Mouse (Mus musculus) G1E-ER4 (cell line): Measurements from ENCODE around the gene Ralgapa2. TPM values are rescaled to one million over a fixed set of nuclear protein-coding genes. Genes with fewer than 3 reads are reported as not detected.

Experiments
- GATA1 ChIP-seq: IDR thresholded peaks from one replicate; pipeline ENCODE4 v1.8.0; 2012; ENCODE audit warnings: low read length, inconsistent platforms
- polyA plus RNA-seq: library from polyadenylated mRNA; stranded (reverse); fragments of >175 nt; gene quantifications from 2 replicates; pipeline ENCODE4 v1.2.3, GENCODE M21; 2012

The Ralgapa2 gene
- polyA plus RNA-seq, 1 experiment = 8.3 TPM

DNA sequence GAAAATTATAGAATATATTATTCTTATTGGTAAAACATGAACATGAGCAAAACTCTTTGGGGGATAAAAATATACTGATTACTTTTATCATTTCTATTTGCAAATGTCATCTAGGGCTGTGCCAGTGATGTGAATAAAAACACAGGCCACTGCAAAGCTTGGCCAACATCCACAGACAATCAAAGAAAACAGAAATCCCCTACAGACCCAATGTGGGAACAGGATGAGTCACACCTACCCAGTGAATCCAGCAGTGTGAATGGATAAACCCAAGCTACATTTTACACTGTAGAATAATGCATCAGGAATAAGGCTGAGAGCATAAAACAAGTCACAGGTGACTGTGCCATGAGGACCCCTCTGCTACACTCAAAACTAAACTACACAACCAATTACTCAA lies 36.1 kb downstream of the Ralgapa2 start:
- no peak for TF ChIP-seq GATA1

DNA sequence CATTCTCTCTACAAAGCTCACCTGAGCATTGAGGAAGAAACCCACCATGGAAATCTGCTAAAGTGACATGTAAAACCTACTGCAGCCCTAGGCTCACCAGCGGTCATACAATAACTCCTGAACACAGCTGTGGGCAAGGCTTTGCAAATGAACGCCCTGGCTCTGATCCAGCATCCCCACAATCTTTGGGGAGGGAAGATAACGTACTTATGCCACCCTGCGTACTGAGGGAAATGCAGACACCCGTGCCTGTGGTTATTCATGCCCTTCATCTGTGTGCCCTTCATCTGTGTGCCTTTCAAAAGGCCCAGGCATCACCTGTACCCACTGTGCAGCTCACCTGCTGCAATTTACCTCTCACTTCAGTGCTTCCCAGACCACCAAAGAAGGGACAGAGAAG lies 41.2 kb downstream of the Ralgapa2 start:
- TF ChIP-seq GATA1 = no peak

DNA sequence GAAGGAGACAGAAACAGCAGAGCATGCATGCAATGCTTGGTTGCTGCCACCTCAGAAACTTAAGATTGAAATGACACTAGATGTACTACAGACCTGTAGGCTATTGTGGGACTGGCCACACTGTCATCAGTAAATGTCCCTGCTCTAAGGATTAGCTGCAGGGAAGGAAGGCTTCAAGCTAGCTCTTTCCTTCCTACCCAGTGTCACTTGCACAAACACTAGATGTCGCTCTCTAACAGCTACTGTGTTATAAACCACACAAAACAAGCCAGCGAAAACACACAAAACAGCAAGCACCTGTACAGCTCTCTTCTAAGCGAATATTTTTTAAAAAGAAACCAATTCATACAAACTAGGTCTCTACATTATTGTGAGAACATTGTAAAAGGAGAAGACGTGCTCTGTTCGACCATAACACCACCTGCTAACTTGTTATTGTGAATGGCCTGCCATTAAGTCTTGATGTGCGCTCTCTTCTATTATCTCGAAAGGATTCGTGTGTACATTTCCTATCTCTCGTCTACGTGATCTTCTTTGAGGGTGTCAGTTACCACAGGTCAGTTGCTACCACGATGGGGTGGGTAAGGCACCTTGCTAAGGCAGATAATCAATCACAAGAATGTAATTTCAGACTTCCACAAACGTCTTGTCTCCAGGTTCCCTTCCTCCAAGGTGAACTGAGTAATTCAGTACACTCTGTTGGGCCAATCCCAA lies 42.3 kb downstream of the Ralgapa2 start:
- TF ChIP-seq GATA1 = no peak

DNA sequence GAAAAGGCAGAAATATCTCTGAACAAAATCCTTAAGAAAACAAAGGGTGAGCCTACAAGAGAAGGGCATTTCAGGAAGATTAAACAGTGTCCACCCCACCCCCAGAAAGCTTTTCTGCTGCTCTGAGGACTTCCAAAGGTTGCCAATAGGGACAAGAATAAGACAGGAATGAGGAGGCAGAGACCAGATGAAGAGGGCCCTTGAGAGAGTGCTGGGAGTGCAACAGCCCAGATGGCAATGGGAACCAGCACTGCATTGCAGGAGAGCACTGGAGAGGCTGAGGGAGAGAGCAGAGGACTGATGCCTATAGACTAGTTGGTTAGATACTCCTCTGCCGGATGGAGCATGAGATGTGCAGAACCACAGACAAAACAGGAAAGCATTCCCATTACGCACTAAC lies 43.2 kb downstream of the Ralgapa2 start:
- no peak for TF ChIP-seq GATA1

DNA sequence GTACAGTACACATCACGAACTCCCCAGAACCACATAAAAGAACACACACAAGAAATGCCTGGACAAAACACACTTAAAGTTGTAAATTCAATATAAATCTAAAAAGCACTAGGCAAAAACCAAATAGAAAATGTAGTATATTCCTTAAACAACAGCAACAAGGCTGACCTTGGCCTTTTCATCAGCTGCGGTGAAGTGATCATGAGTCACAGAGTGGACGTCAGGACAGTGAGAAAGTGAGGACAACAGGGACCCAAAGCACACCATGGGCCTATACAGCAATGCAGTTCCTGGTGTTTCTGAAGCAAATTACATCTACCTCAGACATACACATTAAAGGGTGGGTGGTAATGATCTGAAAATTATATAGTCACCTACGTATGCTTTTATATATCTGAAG lies 44.1 kb downstream of the Ralgapa2 start:
- TF ChIP-seq GATA1 = no peak

DNA sequence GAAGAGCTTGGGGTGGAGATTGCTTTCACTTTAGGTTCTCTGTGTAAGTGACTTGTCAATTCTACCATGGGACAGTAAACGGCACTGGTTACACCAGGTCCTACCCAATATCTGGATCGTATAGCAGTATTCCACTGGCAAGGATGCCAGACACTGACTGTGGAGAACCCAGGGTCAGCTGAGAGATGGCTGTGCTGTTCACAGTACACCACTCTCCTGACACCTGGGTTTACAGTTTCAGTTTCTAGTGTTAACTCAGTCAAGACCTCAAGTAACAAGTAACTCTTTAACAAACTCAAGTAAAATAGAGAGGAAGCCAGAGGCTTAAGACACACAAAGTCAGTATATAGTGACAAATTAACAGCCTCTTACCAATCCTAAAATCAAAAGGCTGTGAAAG lies 54.6 kb downstream of the Ralgapa2 start:
- no peak for TF ChIP-seq GATA1

DNA sequence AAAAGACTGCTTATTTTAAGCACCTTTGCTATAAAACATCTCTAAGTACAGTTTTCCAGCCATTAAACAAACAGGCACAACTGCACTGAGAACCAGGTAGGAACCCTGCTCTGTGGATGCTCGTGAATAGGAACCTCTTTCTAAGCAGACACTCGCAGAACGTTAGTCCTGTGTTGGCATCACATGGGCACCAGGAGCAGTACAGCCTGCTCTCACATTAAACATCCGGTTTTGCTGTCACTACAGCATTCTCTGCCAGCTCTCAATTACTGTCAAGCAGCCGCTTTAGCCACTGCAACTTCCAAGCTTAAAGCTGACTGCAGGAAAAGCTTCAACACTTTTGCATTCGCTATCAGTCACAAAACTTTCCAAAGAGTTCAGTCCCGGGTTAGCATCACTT lies 55.5 kb downstream of the Ralgapa2 start:
- no peak for TF ChIP-seq GATA1

DNA sequence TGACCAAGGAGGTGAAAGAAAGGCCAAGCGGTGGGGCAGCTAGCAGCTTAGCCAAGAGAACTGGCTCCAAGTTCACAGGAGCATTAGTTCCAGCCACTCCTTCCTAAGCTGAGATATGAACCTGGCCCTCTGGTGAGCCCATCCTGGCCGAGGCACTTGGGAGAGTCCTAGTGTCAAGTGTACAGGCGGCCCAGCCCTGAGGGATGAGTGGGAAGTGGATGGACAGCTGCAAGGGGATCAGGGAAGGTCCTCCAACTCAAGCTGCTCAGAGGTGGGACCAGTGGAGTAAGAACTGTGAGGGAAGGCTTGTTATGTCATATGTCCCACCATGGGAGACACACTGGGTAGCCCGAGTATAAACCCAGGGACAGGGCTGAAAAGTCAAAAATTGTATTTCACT lies 56.1 kb downstream of the Ralgapa2 start:
- TF ChIP-seq GATA1 = no peak

DNA sequence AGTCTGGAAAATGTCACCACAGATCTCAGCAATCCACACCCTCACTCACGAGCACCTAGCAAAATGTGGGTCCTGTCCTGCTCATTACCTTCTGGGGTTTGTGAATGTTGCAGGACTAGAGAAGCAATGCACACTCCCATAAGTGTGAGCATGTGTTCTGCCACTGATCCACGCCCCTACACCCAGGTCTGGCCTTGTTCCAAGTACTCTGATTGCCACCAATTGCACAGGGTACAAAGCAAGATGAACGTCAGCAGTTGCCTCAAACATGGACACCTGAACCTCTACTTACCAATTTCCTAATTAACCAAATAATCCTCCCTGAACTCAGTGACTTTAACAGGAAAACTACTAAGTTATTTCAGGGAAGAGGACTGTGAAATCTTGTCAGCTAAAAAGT lies 68.1 kb downstream of the Ralgapa2 start:
- TF ChIP-seq GATA1 = no peak

DNA sequence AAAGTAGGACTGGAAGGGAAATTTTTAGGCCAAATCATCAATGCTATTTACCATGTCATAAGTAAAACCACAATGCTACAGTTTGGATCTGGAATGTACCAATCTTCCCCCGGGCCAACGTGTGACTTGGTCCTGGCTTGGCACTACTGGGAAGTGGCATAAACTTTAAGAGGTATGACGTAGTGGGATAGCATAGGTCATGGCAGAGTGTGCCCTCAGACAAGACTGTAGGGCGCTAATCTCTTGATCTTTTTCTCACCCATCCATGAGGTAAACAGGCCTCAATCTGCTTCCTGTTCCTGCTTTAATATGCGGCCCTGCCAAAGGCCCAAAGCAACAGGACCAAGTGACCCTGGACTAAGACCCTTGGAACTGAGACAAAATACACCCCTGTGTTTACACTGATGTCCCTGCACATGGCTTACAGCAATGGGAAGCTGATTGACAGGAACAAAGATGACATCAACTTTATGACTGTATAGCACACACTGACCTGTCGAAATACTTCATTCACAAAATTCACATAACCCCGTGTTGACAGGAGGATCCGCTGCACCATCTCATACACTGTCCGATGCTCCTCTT lies 68.8 kb downstream of the Ralgapa2 start:
- no peak for TF ChIP-seq GATA1

DNA sequence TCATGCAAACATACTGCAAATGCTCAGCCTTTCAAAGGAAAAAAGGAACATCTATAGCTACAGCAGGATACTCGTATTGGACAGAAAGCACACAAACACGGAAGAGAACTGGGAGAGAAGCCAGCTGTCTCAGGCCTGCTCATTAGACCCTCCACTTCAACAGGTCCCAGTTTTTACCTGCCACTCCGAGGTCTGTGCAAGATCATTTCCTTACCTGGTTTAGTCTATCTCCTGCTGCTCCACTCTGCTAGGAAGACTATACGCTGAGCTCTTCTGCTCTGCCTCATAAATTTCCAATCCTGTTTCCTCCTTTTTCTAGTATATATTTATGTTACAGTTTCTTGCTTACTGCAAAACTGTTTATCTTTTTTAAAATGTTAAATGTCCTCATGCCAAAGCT lies 70.4 kb downstream of the Ralgapa2 start:
- no peak for TF ChIP-seq GATA1

DNA sequence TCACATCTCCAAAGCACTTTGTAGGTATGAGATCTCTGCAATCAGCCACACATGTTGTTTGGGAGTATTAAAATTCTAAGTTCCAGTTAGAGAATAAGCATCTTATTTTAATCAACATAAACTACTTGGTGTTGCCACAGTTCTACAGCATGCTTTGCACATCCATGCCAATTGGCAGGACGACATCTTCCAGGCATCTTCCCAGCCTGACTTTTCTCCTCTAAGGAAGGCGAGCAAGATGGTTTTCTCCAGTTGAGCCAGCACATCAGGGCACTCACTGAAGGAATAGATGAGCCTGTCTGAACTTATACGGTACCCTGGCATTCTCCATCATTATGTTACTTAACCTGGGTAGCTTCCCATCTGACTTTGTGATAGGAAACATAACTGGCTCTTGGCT lies 83.4 kb downstream of the Ralgapa2 start:
- no peak for TF ChIP-seq GATA1

DNA sequence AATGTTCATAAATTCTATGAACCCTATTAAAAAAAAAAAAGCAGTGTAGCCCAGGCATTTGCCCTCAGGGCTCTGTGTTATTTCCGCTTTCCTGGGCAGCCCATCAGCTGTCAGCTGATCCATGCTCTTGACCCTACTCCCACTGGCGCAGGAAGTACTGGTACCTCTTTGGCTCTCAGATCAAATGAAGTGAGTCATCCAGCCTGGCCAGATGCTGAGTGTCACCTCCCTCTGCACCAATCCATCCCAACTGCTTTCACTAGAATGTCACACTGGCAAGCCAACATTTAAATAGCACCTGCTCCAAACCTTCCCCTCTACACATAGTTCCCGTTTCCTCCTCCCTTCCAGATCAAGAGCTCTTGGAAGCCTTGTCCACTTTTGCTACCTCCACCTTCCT lies 84.8 kb downstream of the Ralgapa2 start:
- TF ChIP-seq GATA1 = no peak

DNA sequence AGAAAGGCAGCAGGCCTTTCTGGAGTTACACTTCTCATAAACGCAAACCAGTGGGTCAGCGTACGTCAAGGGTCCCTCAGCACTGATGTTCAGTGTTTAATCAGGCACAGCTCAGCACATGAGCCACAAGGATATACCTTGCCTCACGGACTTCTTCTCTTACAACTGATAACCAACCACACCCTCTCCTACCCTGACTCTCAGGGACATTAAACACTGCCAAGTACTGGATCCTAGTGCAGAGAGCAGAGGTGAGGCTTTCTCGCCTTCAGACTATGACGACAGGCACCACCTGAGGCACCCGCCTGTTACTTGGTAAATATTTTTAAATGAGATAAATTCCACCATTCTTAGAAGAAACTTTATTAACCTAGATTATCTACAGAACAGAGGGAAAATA lies 85.8 kb downstream of the Ralgapa2 start:
- TF ChIP-seq GATA1 = no peak

DNA sequence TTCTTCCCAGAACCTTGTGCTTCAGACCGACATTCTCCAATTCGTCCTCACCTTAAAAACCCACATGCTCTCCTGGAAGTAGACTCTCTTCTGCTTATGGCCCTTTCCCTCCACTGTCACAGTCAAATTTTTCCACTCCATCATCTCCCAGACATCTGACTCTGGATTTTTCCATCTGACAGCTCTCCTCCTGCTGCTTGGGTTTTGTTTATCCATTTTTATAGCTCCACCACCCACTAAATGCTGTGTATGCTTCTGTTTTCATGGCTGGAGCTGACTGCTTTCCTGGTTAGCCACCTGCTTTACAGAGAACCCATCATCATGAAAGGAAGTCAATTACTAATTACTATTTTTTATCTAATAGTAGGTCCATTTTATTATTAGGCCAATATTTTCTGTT lies 86.9 kb downstream of the Ralgapa2 start:
- no peak for TF ChIP-seq GATA1

DNA sequence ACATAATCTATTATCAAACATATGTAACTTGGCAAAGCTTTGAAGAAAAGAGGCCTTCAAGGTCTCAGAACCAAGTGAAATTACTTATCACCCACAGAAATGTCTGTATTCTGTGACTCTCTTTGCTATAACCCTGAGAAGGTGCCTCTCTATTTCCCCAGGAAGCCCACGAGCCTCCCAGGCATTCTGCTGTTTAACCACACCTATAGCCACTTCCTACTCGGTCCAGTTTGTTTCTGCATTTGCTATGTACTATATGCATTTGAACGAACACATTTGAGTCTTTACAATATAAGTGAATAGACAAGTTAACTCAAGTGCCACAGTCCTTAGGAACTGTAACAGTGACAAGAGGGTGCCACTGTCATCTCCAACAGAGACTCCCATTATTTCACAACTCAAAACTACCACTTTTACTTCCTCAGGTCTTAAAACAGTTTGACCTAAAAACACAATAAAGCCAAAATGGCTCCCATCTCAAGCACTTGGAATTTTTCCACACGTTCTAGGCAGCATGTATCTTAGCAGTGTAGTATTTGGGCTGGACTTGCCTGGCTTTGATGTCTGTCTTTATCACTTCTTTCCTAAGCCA lies 88.3 kb downstream of the Ralgapa2 start:
- TF ChIP-seq GATA1 = no peak

DNA sequence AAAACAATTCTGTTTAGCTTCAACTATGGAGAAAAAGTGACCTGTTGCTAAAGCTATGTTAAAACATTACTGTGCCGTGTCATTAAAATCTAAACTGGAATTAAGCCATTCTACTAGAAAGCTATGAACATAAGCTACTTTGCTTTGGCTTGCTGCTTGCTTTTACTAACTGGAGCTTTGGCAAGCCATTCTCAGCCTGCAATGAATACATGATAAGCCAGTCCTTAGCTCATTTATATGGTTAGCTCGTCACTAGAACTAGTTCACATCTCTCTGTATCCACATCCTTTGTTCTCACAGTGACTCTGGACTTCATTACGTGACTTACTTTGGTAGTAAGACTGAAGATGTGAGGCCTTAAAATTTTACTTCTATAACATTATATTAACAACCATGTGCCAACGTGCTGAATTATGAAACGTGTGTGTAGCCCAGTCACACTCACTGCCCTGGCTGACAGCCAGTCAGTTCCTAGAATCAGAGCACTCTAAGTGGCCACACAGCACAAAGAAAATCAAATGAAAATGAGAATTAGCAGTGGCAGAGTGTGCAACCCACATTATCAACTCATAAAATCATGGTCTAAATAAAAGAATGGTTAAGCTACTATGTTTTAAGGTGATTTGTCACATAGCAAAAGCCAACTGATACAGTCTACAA lies 89.0 kb downstream of the Ralgapa2 start:
- TF ChIP-seq GATA1 = no peak
